Mouse (Mus musculus): ENCODE data around the gene Syndig1. TPM values are rescaled to one million over a fixed set of nuclear protein-coding genes. Genes with fewer than 3 reads are reported as not detected.

Gene Syndig1
- polyA plus RNA-seq (2014; fragmentation: Illumina TruSeq; extraction: RNeasy Lipid Tissue Mini Kit (QIAGEN cat#74804); ENCODE audit: low read depth, low replicate concordance): not detected

DNA sequence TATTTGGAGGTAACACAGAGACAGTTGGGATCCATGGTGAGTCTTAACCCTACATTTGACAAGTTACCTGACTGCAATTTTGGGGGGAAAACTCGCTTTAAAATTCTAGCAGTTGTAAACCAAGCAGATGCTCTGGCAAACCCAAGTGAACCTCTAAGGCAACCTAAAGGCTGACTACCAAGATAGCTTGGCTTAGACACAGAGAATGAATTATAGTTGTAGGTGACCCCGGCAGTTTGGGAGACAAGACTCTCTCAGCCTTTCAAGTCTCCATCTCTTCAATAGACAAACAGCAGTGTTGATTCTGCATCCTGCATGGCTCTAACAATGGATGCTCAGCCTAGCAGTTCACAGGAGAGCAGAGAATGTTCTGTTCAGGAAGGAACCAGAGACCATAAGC is at the start of gene Syndig1:
Syndig1 (plus strand) TSS at position 301 of the 400 bp plus-strand sequence.

DNA sequence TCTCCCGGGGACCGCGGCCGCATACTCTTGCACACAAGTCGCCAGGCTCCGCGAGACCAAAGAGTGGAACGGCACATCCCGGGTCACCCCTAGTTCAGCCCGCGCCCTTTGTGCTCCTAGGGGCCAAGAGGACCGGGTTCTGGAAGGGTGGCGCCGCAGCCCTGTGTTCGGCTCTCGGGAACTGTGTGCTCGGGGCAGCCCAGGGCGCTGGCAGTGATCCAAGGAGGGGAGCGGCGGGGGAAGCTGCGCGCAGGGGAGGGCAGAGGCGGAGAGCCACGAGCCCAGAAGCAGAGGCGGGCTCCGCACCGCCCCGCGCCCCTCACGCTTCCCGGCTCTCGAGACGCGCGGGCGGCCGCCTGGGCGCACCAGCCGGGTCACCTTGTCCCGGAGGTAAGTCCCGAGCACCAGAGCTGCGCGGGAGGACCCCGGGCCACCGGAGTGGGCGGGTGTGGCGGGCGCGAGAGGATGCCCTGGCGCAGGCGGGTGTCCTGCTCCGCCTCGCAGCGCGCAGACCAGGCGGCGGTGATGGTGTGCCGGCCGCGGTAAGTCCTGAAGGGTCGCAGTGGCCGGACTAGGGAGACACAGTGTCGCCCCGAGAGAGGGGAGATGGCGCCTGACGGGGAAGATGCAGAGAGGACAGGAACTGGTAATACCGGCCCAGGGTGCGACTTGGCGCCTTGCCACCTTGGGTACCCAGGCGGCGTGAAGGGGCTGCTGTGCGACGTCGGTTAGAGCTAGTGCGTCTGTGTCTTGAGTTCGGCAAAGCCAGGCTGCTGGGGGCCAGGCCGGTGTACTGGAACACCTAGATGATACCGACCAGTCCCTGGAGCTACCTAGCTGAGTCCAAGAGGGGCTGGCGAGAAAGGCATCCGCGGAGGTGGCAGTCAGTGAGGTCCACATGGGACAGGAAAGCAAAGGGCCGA is 1.8 kb downstream of the Syndig1 start, which contains the start of gene C530025M09Rik:
C530025M09Rik (minus strand) TSS at position 678 of the 923 bp plus-strand sequence.

Other genes starting within 250 kb of the Syndig1 start
- gene C530025M09Rik, start 2.0 kb downstream of the Syndig1 start, polyA plus RNA-seq (2014; fragmentation: Illumina TruSeq; extraction: RNeasy Lipid Tissue Mini Kit (QIAGEN cat#74804); ENCODE audit: low read depth, low replicate concordance): not detected

Measured in kidney, adult 10 weeks (tissue).